Mouse (Mus musculus): ENCODE measurements around the gene Pitx1. TPM values are rescaled to one million over a fixed set of nuclear protein-coding genes. Genes with fewer than 3 reads are reported as not detected.

Pitx1 gene
- polyA plus RNA-seq, 1 experiment from 2014 or later = not detected

DNA sequence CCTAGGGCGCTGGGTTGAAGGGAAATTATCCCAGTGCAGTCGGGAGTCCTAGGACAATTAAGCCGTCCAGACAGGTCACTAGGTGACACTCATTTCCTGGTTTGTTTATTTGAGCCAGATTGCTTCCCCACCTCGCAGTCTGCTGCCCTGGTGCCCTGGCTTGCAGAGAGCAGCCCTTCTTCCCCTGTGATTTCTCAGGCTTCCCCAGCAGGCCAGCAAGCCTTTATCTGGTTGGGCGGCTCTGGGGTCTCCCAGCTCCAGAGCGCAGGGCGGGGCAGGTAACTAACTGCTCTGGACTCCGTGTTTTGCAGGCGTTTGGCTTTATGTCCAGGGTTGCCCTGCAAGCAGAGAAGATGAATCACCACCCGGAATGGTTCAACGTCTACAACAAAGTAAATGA, 60.9 kb downstream of the Pitx1 start:
- no peak for TF ChIP-seq CTCF (IDR thresholded peaks at IDR 0.05)
- ATAC-seq = no peak
- no peak for DNase-seq (ENCODE audit: low read depth, low spot score)
- ChIA-PET CTCF (no interaction called here), POLR2A (no interaction called here)
- no peaks in the 10 kb centered on the region for H3K27me3 ChIP-seq
- in situ Hi-C loops (cut with MboI; ENCODE audit: low pct_unique_long_range_greater_than_20kb) = no loop called here

Other genes with a start within 250 kb of the Pitx1 start
- 26.2 TPM for gene B4galt7, start 236.3 kb downstream of the Pitx1 start, polyA plus RNA-seq (2021)
- 53.4 TPM for gene Caml, start 213.2 kb downstream of the Pitx1 start, polyA plus RNA-seq (2021)
- 57.1 TPM for gene Ddx46, start 201.2 kb downstream of the Pitx1 start, polyA plus RNA-seq (2021)
- 92.1 TPM for gene B230219D22Rik, start 143.1 kb downstream of the Pitx1 start, polyA plus RNA-seq (2021)
- gene Txndc15, start 121.5 kb downstream of the Pitx1 start, polyA plus RNA-seq (2021) = 114 TPM
- gene Pcbd2, start 108.8 kb downstream of the Pitx1 start, polyA plus RNA-seq (2021) = 40.2 TPM
- 0.19 TPM for gene Catsper3, start 51.6 kb downstream of the Pitx1 start, polyA plus RNA-seq (2021)

Data from Patski (cell line).